Mouse (Mus musculus): Measurements from ENCODE around the gene Ubl5. TPM values are rescaled to one million over a fixed set of nuclear protein-coding genes. Genes with fewer than 3 reads are reported as not detected.
A peak's percentile ranks its signal among the peaks of the same experiment; 100 is the strongest.
"Not testable (repeated sequence)": the region's sequence is repeated elsewhere in the genome, so short reads cannot be mapped to it uniquely, and the experiment has no call there.

Ubl5 gene
- polyA plus RNA-seq, 1 experiment from 2014 or later = 550 TPM

DNA sequence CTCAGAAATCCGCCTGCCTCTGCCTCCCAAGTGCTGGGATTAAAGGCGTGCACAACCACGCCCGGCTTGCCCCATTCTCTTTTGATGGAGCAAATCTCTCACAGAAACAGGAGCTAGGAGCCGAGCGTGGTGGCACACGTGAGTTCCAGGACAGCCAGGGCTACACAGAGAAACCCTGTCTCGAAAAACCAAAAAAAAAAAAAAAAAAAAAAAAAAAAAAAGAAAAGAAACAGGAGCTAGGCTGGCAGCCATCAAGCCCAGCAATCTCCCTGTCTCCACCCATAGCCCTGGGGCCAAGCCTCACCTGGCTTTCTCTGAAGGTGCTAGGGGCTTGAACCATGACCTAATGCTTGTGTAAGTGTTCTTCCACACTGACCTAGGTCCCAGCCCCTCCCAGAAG is 7.0 kb upstream of the Ubl5 start:
- DNase-seq (ENCODE audit: low spot score); H3K9me3 ChIP-seq (replicated peaks; ENCODE audit: control insufficient read depth, low read length); ATAC-seq; H3K4me3 ChIP-seq (ENCODE audit: low read depth, low read length); H3K4me2 ChIP-seq (ENCODE audit: low read length); H3K9ac ChIP-seq (ENCODE audit: low read length); H3K4me1 ChIP-seq (ENCODE audit: control insufficient read depth, insufficient read depth, low read length); H3K27ac ChIP-seq (ENCODE audit: low read depth, low read length); H3K27me3 ChIP-seq (replicated peaks; ENCODE audit: control insufficient read depth, insufficient read depth, low read length): not testable (repeated sequence)
- H3K36me3 ChIP-seq (ENCODE audit: control insufficient read depth, insufficient read depth, low read length) = peaks cover 21% of the 10 kb centered on the region
- WGBS = 92% methylated on average over 8 of the region's 8 CpGs

DNA sequence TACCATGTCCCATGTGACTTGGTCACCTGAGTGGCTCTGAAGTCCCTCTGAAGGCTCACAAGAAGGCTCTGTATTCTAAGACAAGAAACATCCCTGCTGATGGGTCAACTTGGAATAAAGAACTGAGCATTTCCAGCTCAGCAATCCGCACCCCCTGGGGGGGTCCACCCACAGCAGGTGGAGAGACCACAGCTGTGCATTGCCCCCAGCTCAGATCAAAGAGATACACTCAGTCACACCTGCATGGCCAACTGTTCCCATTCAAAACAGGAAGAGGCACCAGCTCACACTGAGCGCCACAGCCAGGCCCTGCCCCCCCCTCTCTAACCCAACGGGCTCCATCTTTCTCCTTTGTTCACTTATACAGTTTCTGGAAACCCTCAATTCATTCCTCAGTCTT is 6.4 kb upstream of the Ubl5 start:
- DNase-seq (ENCODE audit: low spot score) (no peak), ATAC-seq (no peak)
- Histone ChIP-seq H3K36me3 (ENCODE audit: control insufficient read depth, insufficient read depth, low read length) (peaks cover 21% of the 10 kb centered on the region), H3K9ac (ENCODE audit: low read length) (no peak overlapping the region), H3K9me3 (replicated peaks; ENCODE audit: control insufficient read depth, low read length) (no peaks in the 10 kb centered on the region), H3K4me2 (ENCODE audit: low read length) (no peak overlapping the region), H3K27me3 (replicated peaks; ENCODE audit: control insufficient read depth, insufficient read depth, low read length) (no peaks in the 10 kb centered on the region), H3K4me3 (ENCODE audit: low read depth, low read length) (no peak overlapping the region), H3K27ac (ENCODE audit: low read depth, low read length) (no peak overlapping the region), H3K4me1 (ENCODE audit: control insufficient read depth, insufficient read depth, low read length) (peaks cover 5% of the 10 kb centered on the region)
- 86% methylated on average over 3 of the region's 3 CpGs for WGBS

GRCm38 (mm10) chr9:20636790-20637189 is 5.9 kb upstream of the Ubl5 start:
- no peak overlapping the region for H3K27ac ChIP-seq (ENCODE audit: low read depth, low read length)
- H3K4me3 ChIP-seq (ENCODE audit: low read depth, low read length) = no peak overlapping the region
- peaks cover 11% of the 10 kb centered on the region for H3K4me1 ChIP-seq (ENCODE audit: control insufficient read depth, insufficient read depth, low read length)
- H3K27me3 ChIP-seq (replicated peaks; ENCODE audit: control insufficient read depth, insufficient read depth, low read length) = no peaks in the 10 kb centered on the region
- ATAC-seq (no peak), DNase-seq (ENCODE audit: low spot score) (no peak)
- 87% methylated on average over 2 of the region's 2 CpGs for WGBS
- no peak overlapping the region for H3K9ac ChIP-seq (ENCODE audit: low read length)
- peaks cover 21% of the 10 kb centered on the region for H3K36me3 ChIP-seq (ENCODE audit: control insufficient read depth, insufficient read depth, low read length)
- no peak overlapping the region for H3K4me2 ChIP-seq (ENCODE audit: low read length)
- H3K9me3 ChIP-seq (replicated peaks; ENCODE audit: control insufficient read depth, low read length) = no peaks in the 10 kb centered on the region

DNA sequence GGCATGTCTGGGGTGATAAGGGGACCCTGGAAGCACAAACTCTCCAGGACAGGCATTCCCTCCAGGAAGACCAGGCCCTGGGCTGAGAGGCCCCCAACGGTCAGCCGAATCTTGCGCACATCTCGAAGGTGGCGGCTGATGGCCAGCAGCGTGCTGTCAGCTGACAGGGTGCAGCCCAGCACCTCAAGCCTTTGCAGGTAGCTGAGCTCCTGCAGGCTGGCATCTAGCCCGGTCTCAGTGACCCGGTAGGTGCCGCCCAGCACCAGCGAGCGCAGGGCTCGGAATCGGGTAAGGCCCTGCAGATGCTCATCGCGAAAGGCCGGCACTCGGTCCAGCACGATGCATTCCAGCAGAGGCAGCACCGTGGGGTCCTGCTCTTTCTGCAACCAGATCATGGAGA is 4.1 kb upstream of the Ubl5 start:
- Histone ChIP-seq H3K36me3 (ENCODE audit: control insufficient read depth, insufficient read depth, low read length) (peaks cover 21% of the 10 kb centered on the region), H3K9ac (ENCODE audit: low read length) (no peak overlapping the region), H3K27me3 (replicated peaks; ENCODE audit: control insufficient read depth, insufficient read depth, low read length) (no peaks in the 10 kb centered on the region), H3K4me3 (ENCODE audit: low read depth, low read length) (no peak overlapping the region), H3K27ac (ENCODE audit: low read depth, low read length) (no peak overlapping the region), H3K4me2 (ENCODE audit: low read length) (no peak overlapping the region), H3K4me1 (ENCODE audit: control insufficient read depth, insufficient read depth, low read length) (peaks cover 15% of the 10 kb centered on the region), H3K9me3 (replicated peaks; ENCODE audit: control insufficient read depth, low read length) (no peaks in the 10 kb centered on the region)
- 97% methylated on average over 19 of the region's 19 CpGs for WGBS
- no peak for ATAC-seq
- DNase-seq (ENCODE audit: low spot score) = no peak

DNA sequence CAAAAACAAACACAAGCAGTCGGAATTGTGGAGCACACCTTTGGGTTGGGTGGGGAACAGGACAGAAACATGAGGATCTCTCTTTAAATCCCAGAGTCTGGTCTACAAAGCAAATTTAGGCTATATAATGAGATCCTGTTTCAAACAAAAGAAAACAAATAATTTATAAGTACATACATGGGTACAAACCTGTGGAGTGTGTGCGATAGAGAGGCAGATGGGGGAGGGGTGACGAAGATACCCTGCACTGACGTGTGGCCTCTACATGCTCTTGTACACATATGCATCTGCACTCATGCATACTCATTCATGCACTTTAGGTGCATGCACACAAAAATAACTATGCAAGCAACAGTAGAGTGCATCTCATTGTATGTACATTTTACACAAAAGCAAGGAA is 3.2 kb upstream of the Ubl5 start:
- H3K4me3 ChIP-seq (ENCODE audit: low read depth, low read length) = no peak overlapping the region
- H3K4me2 ChIP-seq (ENCODE audit: low read length) = no peak overlapping the region
- no peaks in the 10 kb centered on the region for H3K27me3 ChIP-seq (replicated peaks; ENCODE audit: control insufficient read depth, insufficient read depth, low read length)
- no peaks in the 10 kb centered on the region for H3K9me3 ChIP-seq (replicated peaks; ENCODE audit: control insufficient read depth, low read length)
- DNase-seq (ENCODE audit: low spot score) = no peak
- no peak overlapping the region for H3K9ac ChIP-seq (ENCODE audit: low read length)
- H3K4me1 ChIP-seq (ENCODE audit: control insufficient read depth, insufficient read depth, low read length) = peaks cover 19% of the 10 kb centered on the region
- H3K27ac ChIP-seq (ENCODE audit: low read depth, low read length) = no peak overlapping the region
- ATAC-seq = no peak
- H3K36me3 ChIP-seq (ENCODE audit: control insufficient read depth, insufficient read depth, low read length) = peaks cover 21% of the 10 kb centered on the region
- WGBS = 91% methylated on average over 4 of the region's 4 CpGs

DNA sequence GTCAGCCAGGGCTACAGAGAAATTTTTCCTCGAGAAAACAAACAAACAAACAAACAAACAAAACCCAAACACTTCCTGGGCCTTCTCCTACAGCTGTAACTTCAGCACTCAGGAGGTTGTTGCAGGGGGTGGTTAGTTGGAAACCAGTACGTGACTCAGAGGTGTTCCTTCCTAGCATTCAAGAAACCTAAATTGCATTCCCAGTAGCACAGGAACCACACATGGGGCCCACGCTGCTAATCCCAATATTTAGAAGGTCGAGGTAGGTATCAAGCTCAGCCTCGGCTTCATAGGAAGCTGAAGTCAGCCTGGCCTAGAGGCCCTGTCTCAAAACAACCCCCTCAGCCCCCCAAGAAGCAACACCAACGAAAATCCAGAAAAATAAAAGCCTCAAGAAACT is 1.2 kb upstream of the Ubl5 start:
- ATAC-seq = no peak
- 31% methylated on average over 6 of the region's 6 CpGs for WGBS
- DNase-seq (ENCODE audit: low spot score) = no peak
- H3K4me3 ChIP-seq (ENCODE audit: low read depth, low read length) = peak overlapping the region; percentile 86
- peak overlapping the region; percentile 87 for H3K9ac ChIP-seq (ENCODE audit: low read length)
- H3K36me3 ChIP-seq (ENCODE audit: control insufficient read depth, insufficient read depth, low read length) = peaks cover 28% of the 10 kb centered on the region
- H3K27ac ChIP-seq (ENCODE audit: low read depth, low read length) = no peak overlapping the region
- H3K27me3 ChIP-seq (replicated peaks; ENCODE audit: control insufficient read depth, insufficient read depth, low read length) = no peaks in the 10 kb centered on the region
- no peaks in the 10 kb centered on the region for H3K9me3 ChIP-seq (replicated peaks; ENCODE audit: control insufficient read depth, low read length)
- H3K4me1 ChIP-seq (ENCODE audit: control insufficient read depth, insufficient read depth, low read length) = peaks cover 22% of the 10 kb centered on the region
- peak overlapping the region; percentile 100 for H3K4me2 ChIP-seq (ENCODE audit: low read length)

DNA sequence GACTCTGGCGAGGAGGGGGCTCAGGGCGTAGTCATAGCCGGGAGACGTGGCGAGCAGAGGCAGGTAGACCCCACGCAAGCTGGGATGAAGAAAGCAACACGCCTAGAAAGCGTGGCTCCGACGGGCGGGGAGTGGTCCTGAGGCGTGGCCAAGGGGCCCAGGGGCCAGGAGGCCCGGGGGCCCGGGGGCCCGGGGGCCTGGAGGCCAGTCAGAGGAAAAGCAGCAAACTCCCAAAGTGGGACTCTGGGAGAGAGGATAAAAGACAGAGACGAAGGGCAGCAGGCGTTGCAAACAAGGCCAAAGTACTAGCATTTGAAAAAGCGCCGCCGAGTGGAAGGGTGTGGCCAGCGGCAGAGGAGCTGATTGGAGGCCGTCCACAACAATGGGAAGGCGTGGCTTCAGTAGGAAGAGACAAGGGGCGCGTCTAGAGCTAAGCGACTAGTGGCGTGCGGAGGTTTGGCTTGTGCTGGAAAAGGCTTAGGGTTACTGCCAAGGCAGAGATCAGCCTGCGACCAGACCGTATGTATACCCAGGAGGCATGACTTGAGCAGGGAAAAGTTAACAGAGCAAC is 303 bp downstream of the Ubl5 start:
- DNase-seq (ENCODE audit: low spot score) (peak; percentile 93), ATAC-seq (peak; percentile 86)
- Histone ChIP-seq H3K9me3 (replicated peaks; ENCODE audit: control insufficient read depth, low read length) (no peaks in the 10 kb centered on the region), H3K27ac (ENCODE audit: low read depth, low read length) (peak overlapping the region; percentile 84), H3K9ac (ENCODE audit: low read length) (peak overlapping the region; percentile 87), H3K4me2 (ENCODE audit: low read length) (peak overlapping the region; percentile 100), H3K27me3 (replicated peaks; ENCODE audit: control insufficient read depth, insufficient read depth, low read length) (no peaks in the 10 kb centered on the region), H3K4me1 (ENCODE audit: control insufficient read depth, insufficient read depth, low read length) (peaks cover 22% of the 10 kb centered on the region), H3K36me3 (ENCODE audit: control insufficient read depth, insufficient read depth, low read length) (peaks cover 30% of the 10 kb centered on the region), H3K4me3 (ENCODE audit: low read depth, low read length) (peak overlapping the region; percentile 86)
- under 1% methylated on average over 30 of the region's 30 CpGs for WGBS

GRCm38 (mm10) chr9:20643781-20644180 is 1.1 kb downstream of the Ubl5 start:
- no peak for DNase-seq (ENCODE audit: low spot score)
- no peak for ATAC-seq
- Histone ChIP-seq H3K9ac (ENCODE audit: low read length) (peak overlapping the region; percentile 87), H3K36me3 (ENCODE audit: control insufficient read depth, insufficient read depth, low read length) (peaks cover 30% of the 10 kb centered on the region), H3K9me3 (replicated peaks; ENCODE audit: control insufficient read depth, low read length) (no peaks in the 10 kb centered on the region), H3K4me2 (ENCODE audit: low read length) (peak overlapping the region; percentile 100), H3K27me3 (replicated peaks; ENCODE audit: control insufficient read depth, insufficient read depth, low read length) (no peaks in the 10 kb centered on the region), H3K27ac (ENCODE audit: low read depth, low read length) (no peak overlapping the region), H3K4me3 (ENCODE audit: low read depth, low read length) (peak overlapping the region; percentile 86), H3K4me1 (ENCODE audit: control insufficient read depth, insufficient read depth, low read length) (peaks cover 22% of the 10 kb centered on the region)
- 11% methylated on average over 13 of the region's 13 CpGs for WGBS

GRCm38 (mm10) chr9:20644360-20645081 is 1.8 kb downstream of the Ubl5 start, which contains the start of gene Fbxl12:
Fbxl12 (minus strand) TSS chr9:20644767.
- Histone ChIP-seq H3K9ac (ENCODE audit: low read length) (peak within 1 kb of the TSS; percentile 87), H3K27ac (ENCODE audit: low read depth, low read length) (peak within 1 kb of the TSS; percentile 74), H3K36me3 (ENCODE audit: control insufficient read depth, insufficient read depth, low read length) (peaks cover 30% of the 10 kb centered on the region), H3K4me2 (ENCODE audit: low read length) (peak within 1 kb of the TSS; percentile 100), H3K4me3 (ENCODE audit: low read depth, low read length) (peak within 1 kb of the TSS; percentile 86), H3K4me1 (ENCODE audit: control insufficient read depth, insufficient read depth, low read length) (peaks cover 22% of the 10 kb centered on the region), H3K27me3 (replicated peaks; ENCODE audit: control insufficient read depth, insufficient read depth, low read length) (no peaks in the 10 kb centered on the region), H3K9me3 (replicated peaks; ENCODE audit: control insufficient read depth, low read length) (no peaks in the 10 kb centered on the region)
- DNase-seq (ENCODE audit: low spot score) (peak; percentile 92), ATAC-seq (peak; percentile 38)
- under 1% methylated on average over 43 of the region's 43 CpGs for WGBS
